Mouse (Mus musculus) CH12.LX (cell line): ENCODE measurements around the gene Elf1.

Source experiments
- CHD2 ChIP-seq: IDR thresholded peaks from 2 replicates; pipeline ENCODE4 v1.6.1; 2011; ENCODE audit warnings: low read length, improper control_type of control experiment
- CTCF ChIP-seq, 2 experiments: IDR thresholded peaks in 1 of 2; conservative IDR thresholded peaks in 1 of 2; 2 replicates each; pipeline ENCODE4 v1.5.1; 2011 to 2012; ENCODE audit warnings: low read depth in 2 of 2, low read length in 2 of 2, improper control_type of control experiment in 1 of 2, inconsistent platforms in 1 of 2, mild to moderate bottlenecking in 1 of 2, moderate library complexity in 1 of 2
- EP300 ChIP-seq: IDR thresholded peaks from 2 replicates; pipeline ENCODE4 v1.6.1; 2011; ENCODE audit warnings: low read length, improper control_type of control experiment
- ETS1 ChIP-seq: conservative IDR thresholded peaks from 2 replicates; pipeline ENCODE4 v1.6.1; 2012; ENCODE audit warnings: low read depth, mild to moderate bottlenecking, inconsistent platforms, low read length, improper control_type of control experiment, moderate library complexity
- MXI1 ChIP-seq: IDR thresholded peaks from 2 replicates; pipeline ENCODE4 v1.6.1; 2011; ENCODE audit warnings: mild to moderate bottlenecking, low read depth, low read length, improper control_type of control experiment
- SMC3 ChIP-seq: IDR thresholded peaks from 2 replicates; pipeline ENCODE4 v1.6.1; 2011; ENCODE audit warnings: low read depth, low read length, improper control_type of control experiment

DNA sequence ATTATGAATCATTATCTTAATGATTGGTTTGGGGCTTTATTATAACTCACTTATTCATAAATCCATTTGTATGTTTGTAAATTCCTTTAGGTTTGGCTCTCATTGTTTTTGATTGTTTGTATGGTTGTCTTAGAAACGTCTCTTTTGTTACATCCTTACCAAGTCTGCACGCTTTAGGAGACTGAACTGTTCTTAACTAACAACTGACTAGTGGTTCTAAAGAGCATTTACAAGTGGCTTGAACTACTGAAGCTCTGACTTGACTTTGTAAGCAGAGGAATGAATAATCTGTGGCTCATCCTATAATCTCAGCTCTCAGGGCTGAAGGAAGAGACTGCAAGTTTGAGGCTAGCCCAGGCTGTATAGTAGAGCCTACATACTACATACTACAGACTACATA, 110.6 kb downstream of the Elf1 start:
- TF ChIP-seq CTCF (conservative IDR thresholded peaks at IDR 0.05 in 1 of 2, IDR thresholded peaks at IDR 0.05 in 1 of 2; ENCODE audit: low read depth in 2 of 2, low read length in 2 of 2) (no peak), CHD2 (no peak), SMC3 (no peak), ETS1 (no peak), MXI1 (no peak), EP300 (no peak)
